Mouse (Mus musculus): ENCODE results near the gene Pigk.

The Pigk gene

DNA sequence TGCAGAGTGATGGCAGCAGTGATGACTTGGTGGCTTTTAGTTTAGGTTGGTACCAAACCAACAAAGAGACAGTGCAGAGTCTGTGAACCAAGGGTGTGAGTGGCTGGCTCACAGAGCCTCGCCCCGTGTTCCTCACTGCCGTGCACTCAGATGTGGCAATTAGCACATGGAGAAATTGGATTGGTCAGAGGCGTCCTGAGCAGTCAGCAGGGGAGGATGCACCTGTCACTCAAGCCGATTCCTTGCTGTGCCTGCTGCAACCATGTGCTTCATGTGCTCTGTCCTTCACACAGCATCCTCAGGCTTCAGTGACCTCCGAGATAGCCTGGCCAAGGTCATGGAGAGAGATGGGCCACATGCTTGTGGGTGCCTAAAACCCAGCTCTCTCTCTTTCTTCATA, 14.3 kb downstream of the Pigk start:
- DNase-seq (ENCODE audit: extremely low spot score), result no peak

DNA sequence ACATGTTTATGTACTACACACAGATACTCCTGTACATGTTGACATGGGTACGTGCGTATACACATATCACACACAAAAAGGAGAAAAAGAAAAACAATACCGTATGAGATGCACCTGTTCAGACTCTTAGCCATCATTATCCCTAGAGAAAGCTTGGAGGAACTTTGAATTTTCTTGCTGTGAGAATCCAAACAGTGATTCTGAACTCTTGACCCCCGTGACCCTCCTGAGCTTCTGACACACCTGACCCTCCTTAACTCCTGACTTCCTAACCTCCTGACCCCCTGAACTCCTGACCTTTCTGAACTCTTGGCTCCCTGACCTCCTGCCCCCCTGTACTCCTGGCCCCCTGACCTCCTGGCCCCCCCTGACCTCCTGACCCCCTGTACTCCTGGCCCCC, 19.1 kb downstream of the Pigk start:
- DNase-seq (ENCODE audit: extremely low spot score), result no peak

DNA sequence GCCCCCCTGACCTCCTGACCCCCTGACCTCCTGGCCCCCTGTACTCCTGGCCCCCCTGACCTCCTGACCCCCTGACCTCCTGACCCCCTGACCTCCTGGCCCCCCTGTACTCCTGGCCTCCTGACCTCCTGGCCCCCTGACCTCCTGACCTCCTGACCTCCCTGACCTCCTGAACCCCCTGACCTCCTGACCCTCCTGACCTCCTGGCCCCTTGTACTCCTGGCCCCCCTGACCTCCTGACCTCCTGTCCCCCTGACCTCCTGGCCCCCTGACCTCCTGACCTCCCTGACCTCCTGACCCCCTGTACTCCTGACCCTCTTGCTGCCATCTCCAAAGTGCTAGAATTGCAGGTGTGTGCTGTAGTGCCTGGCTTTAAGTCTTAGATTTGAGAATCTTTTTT, 19.6 kb downstream of the Pigk start:
- no peak for DNase-seq (ENCODE audit: extremely low spot score)

DNA sequence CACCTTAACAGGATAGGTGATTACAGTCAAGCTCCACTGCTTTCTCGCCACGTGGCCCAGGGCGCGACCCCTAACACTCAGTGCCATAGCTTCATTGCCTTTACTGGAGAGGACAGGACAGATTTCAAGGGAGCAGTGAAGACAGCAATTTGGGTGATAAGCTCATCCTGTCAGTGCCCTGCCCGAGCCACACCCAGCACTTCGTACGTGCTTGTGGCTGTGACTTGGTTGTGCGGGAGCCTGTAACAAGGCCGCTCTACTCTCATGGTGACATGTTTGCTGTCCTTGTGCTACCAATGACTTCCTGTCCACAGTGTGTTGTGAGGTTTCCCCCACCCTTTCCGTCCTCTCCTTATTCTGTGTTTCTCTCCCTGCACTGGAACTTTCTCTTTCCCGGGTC, 20.2 kb downstream of the Pigk start:
- no peak for DNase-seq (ENCODE audit: extremely low spot score)

DNA sequence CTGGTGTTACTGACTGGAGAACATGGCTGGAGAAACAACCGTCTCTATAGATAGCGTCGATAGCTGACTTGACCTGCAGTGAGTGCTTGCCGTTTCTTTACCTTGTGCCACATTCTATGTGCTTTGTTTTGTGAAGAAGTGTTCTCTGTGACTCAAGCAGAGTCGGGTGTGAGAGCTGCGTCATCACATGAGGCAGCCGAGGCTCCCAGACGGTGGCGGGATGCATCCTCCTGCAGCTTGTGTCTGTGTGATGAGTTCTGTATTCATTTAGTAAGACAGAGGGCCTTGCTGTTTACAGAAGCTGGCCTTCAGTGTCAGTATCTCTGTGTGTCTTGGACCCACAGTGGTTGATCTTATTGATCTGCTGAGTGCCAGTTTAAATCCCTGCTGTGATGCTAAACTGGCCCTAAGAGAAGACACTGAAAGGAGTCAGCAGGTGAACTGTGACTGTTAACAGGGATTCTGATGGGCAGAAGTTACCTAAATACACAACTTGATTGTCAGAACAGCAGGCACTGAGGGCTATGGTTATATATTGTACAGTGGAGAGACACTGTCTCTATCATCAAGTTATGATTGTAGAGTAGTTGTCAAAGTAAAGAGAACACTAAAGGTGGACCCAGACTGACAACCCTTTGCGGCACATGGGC, 21.8 kb downstream of the Pigk start:
- DNase-seq (ENCODE audit: extremely low spot score), result no peak

DNA sequence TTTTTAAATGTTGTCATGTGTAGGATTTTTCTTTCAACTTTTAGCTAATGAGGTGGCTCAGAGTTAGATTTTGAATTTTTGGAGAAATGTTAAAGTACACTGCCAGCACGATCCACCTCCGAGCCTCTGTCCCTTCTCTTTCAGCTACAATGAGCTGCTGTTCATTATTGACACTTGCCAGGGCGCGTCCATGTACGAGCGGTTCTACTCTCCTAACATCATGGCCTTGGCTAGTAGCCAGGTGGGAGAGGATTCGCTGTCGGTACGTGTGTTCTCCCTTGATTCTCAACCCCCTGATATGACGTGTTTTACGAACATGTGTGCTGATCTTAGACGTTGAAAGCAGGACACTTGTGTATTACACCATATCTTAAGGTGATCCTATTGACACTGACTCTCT, 30.4 kb downstream of the Pigk start:
- no peak for DNase-seq (ENCODE audit: extremely low spot score)

DNA sequence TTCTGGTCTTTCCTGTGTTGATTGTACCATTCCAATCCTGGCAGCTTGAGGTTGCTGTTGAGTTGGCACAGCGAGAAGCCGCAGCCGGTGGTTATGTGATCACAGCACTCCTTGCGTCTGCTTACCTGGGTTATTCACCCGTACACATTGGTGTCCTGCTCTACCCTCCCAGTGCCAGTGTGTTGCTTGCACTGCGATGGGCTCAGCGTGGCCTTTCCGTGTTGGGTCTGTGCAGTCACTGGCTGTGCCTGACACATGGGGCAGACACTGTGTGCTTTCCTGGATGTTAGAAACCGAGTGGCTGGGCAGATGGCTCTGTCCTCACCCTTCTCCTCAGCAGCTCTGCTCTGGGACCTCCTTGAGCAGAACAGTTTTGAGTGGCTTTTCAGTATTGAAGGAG, 31.7 kb downstream of the Pigk start:
- DNase-seq (ENCODE audit: extremely low spot score), result no peak

DNA sequence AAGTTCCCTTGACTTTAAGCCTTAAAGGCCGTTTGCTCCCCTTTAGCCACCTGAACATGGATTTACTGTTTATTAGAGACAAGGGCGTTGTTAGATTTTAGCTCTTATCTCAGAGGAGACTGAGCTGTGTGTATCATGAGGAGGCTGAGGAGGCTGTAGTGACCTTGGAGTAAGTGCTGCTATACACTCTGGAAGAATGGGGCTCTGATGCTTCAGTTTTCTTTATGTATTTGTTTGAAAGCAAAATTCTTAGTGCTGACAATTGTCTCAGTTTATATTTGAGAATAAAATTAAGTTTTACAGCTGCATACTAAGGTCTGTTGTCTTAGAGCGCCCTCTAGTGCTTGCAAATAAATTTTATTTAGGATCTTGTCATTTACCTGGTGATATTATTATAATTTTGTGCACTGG, 35.6 kb downstream of the Pigk start:
- peak; percentile 31 for DNase-seq (ENCODE audit: extremely low spot score)

DNA sequence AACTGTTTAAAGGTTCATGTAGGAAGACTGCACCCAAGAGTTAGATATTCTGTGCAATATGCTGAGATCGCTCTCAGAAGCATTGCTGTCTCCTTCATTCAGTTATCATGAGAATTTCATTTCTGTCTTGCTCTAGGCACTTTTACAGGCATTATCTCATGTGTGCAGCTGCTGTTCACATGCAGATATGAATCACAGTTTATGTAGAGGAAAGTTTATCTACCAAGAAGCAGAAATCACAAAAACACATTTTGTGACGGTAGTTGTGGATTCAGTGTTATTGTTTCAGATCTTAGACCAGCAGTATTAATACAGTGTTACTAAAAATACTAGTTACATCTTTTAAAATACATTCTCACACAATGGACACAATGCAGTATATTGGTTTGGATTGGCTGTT, 36.0 kb downstream of the Pigk start:
- DNase-seq (ENCODE audit: extremely low spot score), result no peak

DNA sequence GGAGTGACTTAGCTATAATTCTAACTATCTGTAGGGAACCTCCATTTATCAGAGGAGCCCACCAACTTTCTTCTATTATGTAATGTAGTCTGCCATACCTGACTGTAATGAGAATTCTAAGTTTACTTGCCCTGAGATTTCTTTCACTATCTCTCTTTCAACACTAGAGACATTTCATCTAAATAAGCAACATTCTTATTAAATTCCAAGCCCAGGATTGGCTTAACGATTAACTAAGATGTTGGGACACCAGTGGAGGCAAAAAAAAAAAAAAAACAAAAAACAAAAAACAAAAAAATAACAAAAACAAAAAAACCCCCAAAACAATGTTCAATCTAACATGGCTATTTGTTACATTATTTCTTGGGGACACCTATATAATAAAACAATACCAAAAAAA, 39.0 kb downstream of the Pigk start:
- no peak for DNase-seq (ENCODE audit: extremely low spot score)

DNA sequence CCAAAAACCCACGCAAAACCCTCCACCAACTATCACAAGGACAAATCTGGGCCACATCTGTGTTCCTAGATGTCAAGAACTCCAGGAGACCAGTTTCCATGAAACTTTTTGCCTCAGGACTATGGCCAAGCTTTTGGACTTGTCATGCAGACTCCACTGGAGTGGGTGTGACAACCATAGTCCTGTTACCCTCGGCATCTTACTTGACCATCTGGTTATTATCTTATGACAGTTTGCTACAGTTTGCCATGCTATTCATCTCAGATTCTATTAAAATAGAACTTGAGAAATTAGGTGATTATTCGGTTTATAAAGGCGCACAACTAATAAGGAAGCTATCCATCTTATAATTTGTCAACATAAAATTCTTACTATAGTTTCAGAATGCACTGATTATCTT, 39.4 kb downstream of the Pigk start:
- no peak for DNase-seq (ENCODE audit: extremely low spot score)

DNA sequence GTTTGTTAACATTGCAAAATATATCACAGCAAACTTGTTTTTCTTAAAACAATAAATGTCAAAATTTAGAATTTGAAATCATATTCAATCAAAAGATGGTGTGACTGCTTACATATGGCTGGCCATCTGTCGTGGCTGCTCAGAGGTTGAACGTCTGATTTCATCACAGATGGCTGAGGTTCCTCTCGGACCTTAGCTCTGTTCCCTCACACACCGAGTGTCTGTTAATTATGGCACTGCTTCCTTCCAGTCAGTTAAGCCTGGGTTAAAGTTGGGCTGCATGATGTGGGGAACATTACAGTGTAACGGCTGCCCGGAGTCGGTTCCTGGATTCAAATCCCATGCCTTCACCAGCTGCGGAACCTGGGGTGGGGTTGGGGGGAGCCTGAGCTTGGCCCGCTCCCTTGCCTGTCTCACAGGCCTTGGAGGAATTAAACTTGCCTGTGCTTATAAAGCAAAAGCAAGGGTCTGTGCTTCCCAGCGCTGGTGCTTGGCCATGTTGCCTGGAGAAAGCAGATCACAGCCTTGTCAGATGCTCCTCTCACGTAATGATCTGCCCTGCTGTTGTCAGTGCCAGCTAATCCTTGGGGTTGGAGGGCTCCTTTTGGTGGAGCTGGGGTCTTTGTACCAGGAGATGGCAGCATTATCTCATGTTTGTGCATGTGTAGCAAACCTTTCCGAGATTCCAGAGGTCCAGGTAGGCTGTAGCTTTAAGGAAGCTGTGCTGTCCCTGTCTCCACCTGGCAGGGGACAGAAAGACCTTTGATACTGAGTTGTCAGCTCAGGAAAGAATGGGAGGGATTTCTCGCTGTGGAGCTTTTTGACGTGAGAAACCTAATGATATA, 40.2 kb downstream of the Pigk start:
- DNase-seq (ENCODE audit: extremely low spot score), result no peak

DNA sequence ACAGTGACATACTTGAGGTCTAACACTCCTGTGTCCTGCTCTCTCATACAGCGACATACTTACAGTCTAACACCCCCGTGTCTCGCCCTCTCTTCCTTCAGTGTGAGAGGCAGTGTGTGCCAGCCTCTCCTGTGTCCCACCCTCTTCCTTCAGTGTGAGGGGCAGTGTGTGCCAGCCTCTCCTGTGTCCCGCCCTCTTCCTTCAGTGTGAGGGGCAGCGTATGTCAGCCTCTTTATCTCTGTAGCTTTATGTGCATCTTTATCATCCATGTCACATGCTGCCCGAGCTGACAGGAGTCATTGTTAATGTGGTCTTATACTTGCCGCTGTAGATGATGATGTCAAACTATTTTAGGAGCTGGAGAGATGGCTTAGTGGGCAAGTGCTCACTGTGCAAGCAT, 41.6 kb downstream of the Pigk start:
- no peak for DNase-seq (ENCODE audit: extremely low spot score)

DNA sequence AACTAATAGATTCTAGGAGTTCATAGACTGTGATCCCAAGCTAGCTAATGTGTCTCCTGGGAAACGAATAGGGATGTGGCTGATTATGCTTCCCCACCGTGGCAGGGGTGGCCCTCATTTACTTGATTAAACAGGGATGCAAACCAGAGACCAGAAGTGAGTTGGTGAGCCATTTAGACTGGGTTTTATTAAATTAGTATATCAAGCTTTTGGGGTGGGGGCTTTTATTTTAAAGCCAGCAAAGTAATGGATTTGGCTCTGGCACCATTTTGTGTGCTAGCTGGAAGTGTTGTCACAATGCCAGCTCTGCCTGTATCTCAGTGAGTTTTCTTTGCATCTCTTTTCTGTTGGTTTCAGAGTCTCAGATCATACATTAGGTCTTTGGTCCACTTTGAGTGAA, 43.0 kb downstream of the Pigk start:
- no peak for DNase-seq (ENCODE audit: extremely low spot score)

DNA sequence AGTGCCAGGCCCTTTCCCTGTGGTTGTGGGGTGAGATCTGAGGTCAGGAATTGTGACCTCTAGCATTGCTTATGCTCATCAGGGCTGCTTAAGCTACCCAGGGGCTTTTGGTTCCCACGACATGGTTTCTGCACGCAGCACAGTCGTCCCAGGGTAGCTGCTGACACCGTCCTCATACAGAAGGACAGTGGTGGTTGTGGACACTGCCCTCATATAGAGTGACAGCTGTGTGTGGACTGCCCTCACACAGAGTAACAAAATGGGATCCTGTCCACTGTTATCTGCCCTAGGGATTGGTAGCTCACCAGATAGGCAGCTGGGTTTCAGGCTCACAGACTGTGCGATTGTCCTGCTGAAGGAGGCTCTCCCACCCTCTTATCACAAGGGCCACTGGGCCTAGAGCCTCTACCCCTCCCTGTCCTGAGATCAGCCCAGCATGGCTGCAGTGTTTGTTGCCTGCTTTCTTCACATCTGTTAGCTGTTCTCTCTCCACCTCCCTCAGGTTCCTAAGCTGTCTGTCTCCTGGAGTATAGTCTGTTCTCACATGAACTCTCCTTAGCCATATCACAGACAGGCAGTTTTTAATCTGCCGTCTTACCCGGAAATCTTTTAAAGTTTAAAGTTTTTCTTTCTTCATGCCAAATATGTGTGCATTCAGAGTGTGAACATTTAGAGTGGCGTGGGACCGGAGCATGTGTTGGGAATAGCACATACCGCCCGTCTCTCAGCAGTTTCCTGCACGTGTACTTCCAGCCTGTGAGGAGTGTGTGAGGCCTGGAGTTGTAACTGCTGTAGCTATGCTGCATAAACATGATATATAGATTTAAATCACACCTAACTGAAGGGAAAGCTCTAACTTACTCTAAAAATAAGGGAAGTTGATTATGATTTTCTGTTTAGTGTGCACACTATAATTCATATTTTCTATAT, 43.8 kb downstream of the Pigk start:
- no peak for DNase-seq (ENCODE audit: extremely low spot score)

DNA sequence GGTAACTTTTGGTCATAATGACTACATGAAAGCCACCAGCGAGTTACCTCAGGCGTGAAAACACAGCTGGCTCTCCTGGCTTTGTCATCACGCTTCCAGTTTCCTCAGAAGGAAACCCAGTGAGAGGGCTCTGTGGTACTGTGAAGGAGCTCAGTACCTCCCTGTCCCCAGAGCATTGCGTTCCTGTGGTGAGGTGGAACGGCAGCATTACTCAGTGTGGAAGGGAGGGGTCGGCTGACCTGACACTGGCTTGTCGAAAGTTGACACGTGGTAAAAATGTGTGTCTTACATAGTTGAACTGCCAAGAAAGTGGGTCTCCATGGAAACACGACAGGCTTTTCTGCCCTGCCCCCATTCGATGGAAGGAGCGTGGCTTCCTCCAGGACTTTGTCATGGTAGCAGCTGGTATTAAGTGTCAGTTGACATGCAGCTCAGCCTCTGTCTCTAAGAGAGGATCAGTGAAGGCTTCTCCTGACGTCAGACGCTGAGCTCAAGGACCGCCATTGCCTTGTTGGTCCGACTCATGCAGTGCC, 44.7 kb downstream of the Pigk start:
- no peak for DNase-seq (ENCODE audit: extremely low spot score)

DNA sequence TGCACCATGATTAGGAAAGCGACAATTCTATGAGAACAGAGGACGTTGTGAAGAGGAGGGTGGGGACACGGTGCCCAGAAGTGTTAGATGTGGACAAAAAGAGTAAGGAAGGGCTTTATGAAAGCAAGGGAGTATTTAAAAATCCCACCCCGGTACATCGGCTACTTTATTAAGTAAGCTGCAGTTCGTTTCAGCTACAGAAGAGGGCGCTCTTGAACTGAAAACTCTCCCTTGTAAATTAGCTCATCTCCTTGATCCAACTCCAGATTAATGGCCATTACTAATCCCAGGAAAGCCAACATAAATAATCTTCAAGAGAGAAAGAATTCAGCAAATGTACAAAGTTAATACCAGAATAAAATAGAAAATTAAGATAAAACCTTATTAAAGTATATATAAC, 47.2 kb downstream of the Pigk start:
- peak; percentile 41 for DNase-seq (ENCODE audit: extremely low spot score)

DNA sequence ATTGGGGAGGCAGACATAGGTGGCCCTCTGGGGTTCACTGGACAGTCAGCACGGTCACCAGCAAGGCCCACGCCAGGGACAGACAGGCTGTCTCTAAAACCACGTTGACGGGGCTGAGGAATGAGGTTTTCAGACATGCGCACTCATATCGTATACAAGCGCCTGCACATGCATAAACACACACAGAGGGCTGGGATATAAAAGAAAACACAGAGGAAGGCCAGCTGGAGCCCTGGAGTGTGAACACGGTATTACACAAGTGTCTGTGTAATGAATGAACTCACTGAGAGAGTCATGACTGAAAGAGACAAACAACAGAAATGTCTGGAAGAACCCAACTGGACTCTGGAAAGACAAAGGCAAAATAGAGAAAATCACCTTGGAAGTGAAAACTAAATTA, 47.8 kb downstream of the Pigk start:
- DNase-seq (ENCODE audit: extremely low spot score), result no peak

DNA sequence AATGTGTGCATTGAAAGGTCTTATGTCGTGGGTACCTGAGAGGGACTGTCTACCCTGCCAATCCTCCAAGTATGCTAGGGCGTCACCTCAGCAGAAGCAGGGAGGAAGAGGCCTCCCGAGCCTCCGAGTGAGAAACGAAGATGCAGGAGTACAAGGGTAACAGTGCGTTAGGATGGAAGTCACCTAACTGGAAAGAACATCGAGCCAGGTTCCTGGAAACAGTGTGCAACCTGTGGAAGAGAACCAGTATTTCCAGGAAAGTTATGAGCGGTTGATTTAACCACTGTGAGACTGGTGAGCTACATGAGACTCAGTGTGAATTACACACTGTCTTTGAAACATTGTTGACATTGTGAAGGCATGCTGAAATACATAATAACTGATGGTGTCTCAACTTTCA, 48.4 kb downstream of the Pigk start:
- DNase-seq (ENCODE audit: extremely low spot score), result no peak

DNA sequence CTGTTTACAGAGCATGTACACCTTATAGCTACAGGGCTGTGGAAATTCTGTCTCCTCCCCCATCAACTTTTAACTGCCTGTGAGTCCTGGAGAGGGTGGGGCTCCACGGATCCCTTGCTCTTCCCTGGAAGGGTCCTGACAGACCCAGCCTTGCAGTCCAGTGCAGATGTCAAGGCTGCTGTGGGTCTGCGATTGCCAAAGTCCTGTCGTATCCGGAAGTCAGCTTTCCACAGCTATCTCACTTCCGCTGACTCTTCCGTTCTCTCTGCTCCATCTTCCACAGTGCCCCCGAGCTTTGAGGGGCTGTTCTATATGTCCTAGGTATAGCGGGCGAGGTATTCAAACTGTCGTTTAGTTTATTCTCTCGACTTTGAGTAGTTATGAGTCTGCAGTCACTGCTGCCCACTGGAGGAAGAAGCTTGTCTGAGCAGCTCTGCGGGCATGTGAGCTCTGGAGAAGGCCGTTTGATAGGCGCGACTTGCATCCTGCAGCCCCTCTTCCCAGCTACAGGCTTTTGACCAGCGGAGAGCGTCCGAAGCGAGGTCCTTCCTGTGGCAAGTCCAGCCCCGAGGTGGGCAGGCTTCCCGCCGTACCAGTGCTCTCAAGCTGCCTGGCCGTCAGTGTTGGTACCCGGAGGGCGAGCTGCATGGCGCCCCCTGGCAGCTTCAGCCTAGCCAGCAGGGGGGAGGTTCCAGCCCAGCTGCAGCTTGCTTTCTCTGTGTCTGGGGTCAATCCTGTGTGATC, 49.4 kb downstream of the Pigk start:
- DNase-seq (ENCODE audit: extremely low spot score), result peak; percentile 41

DNA sequence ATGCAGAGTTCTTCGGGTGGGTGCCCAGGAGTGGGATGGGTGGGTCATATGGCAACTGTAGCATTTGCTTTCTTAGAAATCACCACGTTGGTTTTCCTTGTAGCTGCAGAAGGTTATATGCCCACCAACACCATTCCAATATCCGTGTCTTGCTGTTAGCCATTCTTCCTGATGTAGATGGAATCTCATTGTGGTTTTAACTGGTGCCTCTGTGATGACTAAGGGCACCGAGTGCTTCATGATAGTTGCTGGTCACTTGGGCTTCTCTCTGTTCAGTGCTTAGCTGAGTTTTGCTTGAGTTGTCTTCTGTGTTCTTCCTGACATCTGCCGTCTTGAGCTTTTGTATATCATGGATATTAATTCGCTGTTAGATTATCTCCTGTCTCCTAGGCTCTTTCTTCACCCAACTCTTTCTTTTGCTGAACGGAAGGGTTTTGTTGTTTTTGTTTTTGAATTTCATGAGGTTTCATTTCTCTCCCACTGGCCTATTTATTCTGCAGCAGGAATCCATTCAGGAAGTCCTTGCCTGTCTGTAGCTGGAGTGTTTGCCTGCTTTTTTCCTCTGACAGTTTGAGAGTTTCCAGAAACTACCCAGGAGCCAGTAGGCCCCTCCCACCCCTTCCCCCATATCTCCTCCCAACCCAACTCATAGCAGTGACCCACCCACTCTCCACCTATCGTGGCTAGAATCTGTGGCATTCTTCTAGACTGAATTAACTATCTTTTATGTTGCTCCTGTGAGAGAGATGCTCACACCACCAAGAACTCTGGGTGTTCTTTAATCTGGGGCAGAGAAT, 50.8 kb downstream of the Pigk start:
- no peak for DNase-seq (ENCODE audit: extremely low spot score)
